Mouse (Mus musculus) brain, embryonic 14.5 days (tissue): ENCODE measurements around the gene Dnajc8.

Experiments
- CTCF ChIP-seq: fragments of 200-500 bp; IDR thresholded peaks from 2 replicates; pipeline ENCODE4 v1.5.1; 2012; ENCODE audit warnings: inconsistent platforms, mild to moderate bottlenecking, moderate library complexity, borderline replicate concordance; ENCODE audit not compliant: insufficient read depth, insufficient read length; ENCODE audit errors: extremely low read depth
- POLR2A ChIP-seq: fragments of 200-500 bp; IDR thresholded peaks from 2 replicates; pipeline ENCODE4 v1.6.1; 2012; ENCODE audit warnings: mild to moderate bottlenecking, inconsistent platforms, borderline replicate concordance; ENCODE audit not compliant: poor library complexity, insufficient read depth, insufficient read length, severe bottlenecking; ENCODE audit errors: extremely low read depth

GRCm38 (mm10) chr4:132510352-132510798 is 25.0 kb upstream of the Dnajc8 start, which contains the start of gene Sesn2:
- TF ChIP-seq POLR2A (peak; percentile 90), CTCF (no peak)
